Mouse (Mus musculus) liver, postnatal 0 days (tissue): ENCODE measurements around the gene Mettl25.

Source experiments
- CTCF ChIP-seq: sonication (generic); IDR thresholded peaks from 2 replicates; pipeline ENCODE4 v1.5.1; 2016; ENCODE audit warnings: antibody characterized with exemption, low read depth
- EP300 ChIP-seq: IDR thresholded peaks from 2 replicates; pipeline ENCODE4 v1.6.1; 2016; ENCODE audit warnings: antibody characterized with exemption, low read depth, mild to moderate bottlenecking

DNA sequence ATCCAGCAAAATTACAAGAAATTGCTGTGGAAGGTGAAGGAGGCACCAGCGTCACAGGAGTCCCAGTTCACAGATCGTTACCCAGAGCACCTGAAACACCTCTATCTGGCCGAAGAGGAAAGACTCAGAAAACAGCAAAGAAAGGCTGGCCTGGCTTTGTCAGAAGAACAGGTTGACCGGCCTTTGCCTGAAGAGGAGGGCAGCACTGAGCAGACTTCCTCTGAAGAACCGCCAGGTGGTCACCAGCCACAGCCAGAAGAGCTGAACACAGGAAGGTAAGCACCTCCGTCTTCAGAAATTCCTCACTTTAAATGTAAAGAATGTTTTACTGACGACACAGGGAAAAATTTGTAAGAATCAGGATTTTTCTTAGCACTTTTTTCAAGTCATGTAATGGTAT is 1.4 kb upstream of the Mettl25 start:
- TF ChIP-seq CTCF: 0 out of 2 replicates have a peak, but pooled peaks have one; percentile 6
- TF ChIP-seq EP300: no peak
